Mouse (Mus musculus) lung, postnatal 0 days (tissue): ENCODE measurements around the gene A130010J15Rik.

Source experiments
- CTCF ChIP-seq: IDR thresholded peaks from 2 replicates; pipeline ENCODE4 v1.5.1; 2016; ENCODE audit warnings: antibody characterized with exemption, mild to moderate bottlenecking
- EP300 ChIP-seq: IDR thresholded peaks from 2 replicates; pipeline ENCODE4 v1.6.1; 2016; ENCODE audit warnings: antibody characterized with exemption, mild to moderate bottlenecking, control low read depth

GRCm38 (mm10) chr1:193195169-193195810 lies 27.4 kb downstream of the A130010J15Rik start:
- TF ChIP-seq CTCF (no peak), EP300 (peak; percentile 37; the same call in 1 of the 2 replicates)
